Mouse (Mus musculus): ENCODE results near the gene Dcxr. TPM values are rescaled to one million over a fixed set of nuclear protein-coding genes. Genes with fewer than 3 reads are reported as not detected.

The Dcxr gene
- polyA plus RNA-seq, 1 experiment from 2014 or later: 7.3 TPM

DNA sequence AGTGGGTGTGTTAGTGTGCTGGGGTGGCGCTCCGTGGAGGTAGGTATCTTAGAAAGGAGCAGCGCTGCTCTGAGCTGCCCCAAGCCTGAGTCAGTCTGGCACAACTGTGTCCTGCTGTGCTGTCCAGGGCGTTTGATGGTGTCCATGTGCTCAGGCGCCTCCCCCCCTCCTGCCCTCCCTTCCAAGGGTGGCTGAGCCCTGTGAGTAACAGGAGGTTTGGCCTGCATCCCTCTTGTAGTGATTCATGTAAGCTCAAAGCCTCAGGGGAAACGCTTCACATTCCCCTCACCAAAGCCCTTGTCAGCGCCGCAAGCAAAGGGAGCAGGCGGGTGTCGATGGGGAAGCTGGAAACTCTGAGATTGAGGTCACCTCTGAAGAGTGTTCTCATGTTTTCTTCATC lies 29.3 kb downstream of the Dcxr start:
- Histone ChIP-seq H3K4me3 (replicated peaks) (no peak overlapping the region), H3K36me3 (peaks cover 75% of the 10 kb centered on the region), H3K9me3 (no peaks in the 10 kb centered on the region), H3K27me3 (no peaks in the 10 kb centered on the region), H3K4me2 (replicated peaks) (no peak overlapping the region), H3K4me1 (replicated peaks) (peaks cover 20% of the 10 kb centered on the region), H3K9ac (replicated peaks) (no peak overlapping the region), H3K27ac (no peak overlapping the region)
- no peak for ATAC-seq
- 68% methylated on average over 10 of the region's 10 CpGs for WGBS

DNA sequence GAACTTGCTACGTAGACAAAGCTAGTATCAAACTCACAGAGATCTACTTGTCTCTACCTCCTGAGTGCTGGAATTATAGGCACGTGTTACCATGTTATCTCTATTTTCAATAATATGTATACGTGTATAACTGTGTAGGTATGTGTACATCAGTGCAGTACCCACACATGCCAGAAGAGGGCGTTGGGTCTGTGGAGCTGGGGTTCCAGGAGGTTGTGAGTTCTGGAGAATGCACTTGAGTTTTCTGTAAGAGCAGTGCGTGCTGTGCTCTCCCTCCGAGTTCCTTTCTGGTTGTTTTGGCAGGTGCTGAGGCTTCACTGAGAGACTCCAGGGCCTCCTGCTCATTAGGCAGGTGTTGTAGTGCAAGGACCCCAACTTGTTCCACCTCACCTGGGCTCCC lies 30.5 kb downstream of the Dcxr start:
- ATAC-seq: no peak
- Histone ChIP-seq H3K9me3 (no peaks in the 10 kb centered on the region), H3K27ac (no peak overlapping the region), H3K4me1 (replicated peaks) (peaks cover 20% of the 10 kb centered on the region), H3K9ac (replicated peaks) (no peak overlapping the region), H3K27me3 (no peaks in the 10 kb centered on the region), H3K4me3 (replicated peaks) (no peak overlapping the region), H3K36me3 (peaks cover 75% of the 10 kb centered on the region), H3K4me2 (replicated peaks) (no peak overlapping the region)
- WGBS: 92% methylated on average over 6 of the region's 6 CpGs

DNA sequence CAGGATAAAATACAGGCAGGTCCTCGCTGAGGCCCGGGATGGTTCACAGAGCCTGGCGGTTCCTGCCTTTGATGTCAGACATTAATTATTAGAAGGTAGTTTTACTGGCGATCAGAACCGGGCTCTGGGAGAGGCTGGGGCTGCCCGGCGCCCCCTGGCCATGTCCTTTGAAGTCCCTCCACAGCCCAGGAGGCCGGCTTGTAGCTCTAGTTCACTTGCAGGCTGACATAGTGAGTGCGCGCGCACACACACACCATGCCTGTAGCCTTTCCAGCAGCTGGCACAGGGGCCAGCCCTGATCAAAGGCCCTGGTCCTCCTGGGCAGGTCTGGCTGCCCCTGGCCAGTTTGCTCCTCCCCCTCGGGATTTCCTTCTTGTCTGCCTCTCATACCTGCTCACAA lies 31.4 kb downstream of the Dcxr start:
- Histone ChIP-seq H3K4me1 (replicated peaks) (peaks cover 20% of the 10 kb centered on the region), H3K27me3 (no peaks in the 10 kb centered on the region), H3K9me3 (no peaks in the 10 kb centered on the region), H3K9ac (replicated peaks) (peak overlapping the region; percentile 39; the same call in 1 of the 2 replicates), H3K4me3 (replicated peaks) (no peak overlapping the region), H3K27ac (peak overlapping the region; percentile 80), H3K4me2 (replicated peaks) (0 out of 2 replicates have a peak overlapping the region, but pooled peaks have one; percentile 2), H3K36me3 (peaks cover 70% of the 10 kb centered on the region)
- ATAC-seq: peak; percentile 72
- 35% methylated on average over 12 of the region's 12 CpGs for WGBS

DNA sequence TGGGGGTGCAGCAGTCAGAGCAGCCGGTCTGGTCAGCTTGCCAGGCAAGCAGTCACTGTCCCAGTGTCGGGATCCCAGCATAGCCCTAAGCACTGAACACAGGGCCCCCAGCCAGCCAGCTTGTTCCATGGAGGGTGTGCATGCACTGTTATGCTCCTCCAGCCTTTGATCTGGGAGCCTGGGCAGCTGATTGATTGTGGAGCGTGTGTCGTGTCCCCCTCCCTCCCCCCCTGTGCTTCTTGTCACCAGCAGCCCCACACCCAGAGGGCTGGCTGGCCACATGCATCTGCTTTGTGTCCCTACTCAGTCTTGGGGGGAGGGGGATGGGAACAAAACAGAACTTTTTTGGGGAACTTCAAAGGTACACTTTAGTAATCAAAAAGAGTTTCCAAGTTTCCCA lies 31.9 kb downstream of the Dcxr start:
- WGBS: 28% methylated on average over 4 of the region's 4 CpGs
- peak; percentile 77 for ATAC-seq
- no peak overlapping the region for H3K4me2 ChIP-seq (replicated peaks)
- H3K27ac ChIP-seq: peak overlapping the region; percentile 80
- no peaks in the 10 kb centered on the region for H3K9me3 ChIP-seq
- H3K9ac ChIP-seq (replicated peaks): no peak overlapping the region
- H3K4me3 ChIP-seq (replicated peaks): no peak overlapping the region
- no peaks in the 10 kb centered on the region for H3K27me3 ChIP-seq
- H3K36me3 ChIP-seq: peaks cover 70% of the 10 kb centered on the region
- peaks cover 20% of the 10 kb centered on the region for H3K4me1 ChIP-seq (replicated peaks)

- Histone ChIP-seq H3K9ac (replicated peaks) (no peak overlapping the region), H3K9me3 (no peaks in the 10 kb centered on the region), H3K4me3 (replicated peaks) (no peak overlapping the region), H3K27ac (no peak overlapping the region), H3K4me1 (replicated peaks) (peaks cover 20% of the 10 kb centered on the region), H3K27me3 (no peaks in the 10 kb centered on the region), H3K4me2 (replicated peaks) (no peak overlapping the region), H3K36me3 (peaks cover 70% of the 10 kb centered on the region)
- no peak for ATAC-seq
- 56% methylated on average over 3 of the region's 3 CpGs for WGBS
Measured at GRCm38 (mm10) chr11:120693461-120693860, 33.6 kb downstream of the Dcxr start.

DNA sequence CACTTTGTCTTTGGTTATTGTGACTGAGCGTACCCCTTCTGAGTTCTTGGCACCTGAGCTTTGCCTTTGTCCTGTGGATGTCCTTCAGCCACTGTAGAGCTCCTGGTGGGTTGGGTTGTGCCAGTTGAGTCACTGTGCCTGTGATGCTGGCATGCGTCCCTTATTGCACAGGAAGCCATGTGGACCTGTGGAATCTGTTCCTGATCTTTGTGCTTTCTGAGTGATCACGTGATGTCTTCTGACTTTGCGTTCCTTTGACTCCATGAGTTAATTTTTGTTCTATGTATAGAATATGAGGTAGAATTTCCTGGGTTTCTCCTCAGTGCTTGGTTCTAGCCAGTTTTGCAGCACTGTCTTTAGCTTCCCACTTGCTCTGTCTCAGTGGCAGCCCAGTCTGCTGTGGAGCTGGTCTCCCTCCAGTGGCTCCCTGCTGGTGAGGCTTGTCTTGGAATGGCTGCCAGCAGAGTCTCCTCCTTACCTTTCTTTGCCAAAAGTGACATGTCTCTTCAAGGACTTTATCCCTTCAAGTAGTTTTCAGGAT lies 34.5 kb downstream of the Dcxr start:
- Histone ChIP-seq H3K4me2 (replicated peaks) (no peak overlapping the region), H3K4me1 (replicated peaks) (peaks cover 20% of the 10 kb centered on the region), H3K9ac (replicated peaks) (no peak overlapping the region), H3K9me3 (no peaks in the 10 kb centered on the region), H3K4me3 (replicated peaks) (no peak overlapping the region), H3K36me3 (peaks cover 75% of the 10 kb centered on the region), H3K27ac (no peak overlapping the region), H3K27me3 (no peaks in the 10 kb centered on the region)
- no peak for ATAC-seq
- 95% methylated on average over 4 of the region's 4 CpGs for WGBS

DNA sequence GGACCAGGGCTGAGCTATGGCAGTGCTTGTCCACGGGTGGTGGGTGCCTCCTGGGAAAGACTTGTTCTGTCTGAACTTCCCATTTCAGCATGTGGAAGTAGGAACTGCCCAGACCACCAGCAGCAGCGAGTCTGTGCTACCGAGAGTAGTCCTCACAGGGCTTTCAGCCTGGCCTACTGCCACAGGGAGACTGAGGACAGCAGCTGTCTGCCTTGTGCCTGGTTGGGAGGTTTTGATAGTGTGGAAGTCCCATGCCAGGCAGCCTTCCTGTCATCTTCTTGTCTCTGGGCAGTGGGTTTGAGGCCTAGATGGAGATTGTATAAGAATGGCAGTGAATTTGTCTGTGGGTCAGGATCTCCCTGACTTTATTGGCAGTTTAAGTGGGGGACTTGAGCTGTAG lies 37.7 kb downstream of the Dcxr start:
- no peak overlapping the region for H3K9ac ChIP-seq (replicated peaks)
- 83% methylated on average over 3 of the region's 3 CpGs for WGBS
- no peaks in the 10 kb centered on the region for H3K9me3 ChIP-seq
- no peaks in the 10 kb centered on the region for H3K27me3 ChIP-seq
- H3K4me2 ChIP-seq (replicated peaks): no peak overlapping the region
- ATAC-seq: no peak
- H3K4me3 ChIP-seq (replicated peaks): no peak overlapping the region
- peaks cover 2% of the 10 kb centered on the region for H3K4me1 ChIP-seq (replicated peaks)
- H3K36me3 ChIP-seq: peaks cover 79% of the 10 kb centered on the region
- H3K27ac ChIP-seq: no peak overlapping the region

DNA sequence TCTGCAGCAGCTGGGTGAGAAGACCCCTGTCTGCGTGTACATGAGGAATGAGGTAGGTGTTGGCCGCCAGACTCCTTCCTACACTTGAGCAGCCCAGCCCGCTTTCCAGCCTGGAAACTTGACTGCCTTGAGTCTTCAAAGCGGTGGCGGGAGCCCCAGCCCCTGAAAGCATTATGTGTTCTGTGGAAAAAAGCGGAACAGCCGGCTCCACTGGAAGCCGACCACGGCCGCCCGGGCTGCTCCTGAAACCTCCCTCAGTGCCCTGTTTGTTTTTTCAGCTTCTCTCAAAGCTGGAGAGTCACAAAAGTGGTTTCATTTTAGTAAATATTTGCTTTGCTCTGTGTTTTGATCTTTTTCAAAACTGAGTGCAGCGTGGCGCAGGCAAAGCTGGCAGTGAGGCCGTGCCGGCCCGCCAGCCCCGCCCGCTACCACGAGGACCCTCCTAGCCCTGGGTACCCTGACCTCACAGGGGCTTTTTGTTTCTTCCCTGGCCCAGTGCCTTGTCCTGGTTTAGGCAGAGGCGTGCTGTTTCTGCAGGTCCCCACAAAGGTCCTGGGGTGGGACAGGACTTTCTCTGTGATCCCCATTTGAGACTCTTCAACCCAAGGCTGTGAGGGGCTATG lies 40.3 kb downstream of the Dcxr start:
- WGBS: 84% methylated on average over 20 of the region's 20 CpGs
- no peaks in the 10 kb centered on the region for H3K27me3 ChIP-seq
- ATAC-seq: no peak
- H3K4me2 ChIP-seq (replicated peaks): no peak overlapping the region
- H3K36me3 ChIP-seq: peaks cover 68% of the 10 kb centered on the region
- H3K4me1 ChIP-seq (replicated peaks): no peaks in the 10 kb centered on the region
- H3K4me3 ChIP-seq (replicated peaks): no peak overlapping the region
- no peak overlapping the region; the same call in 1 of the 2 replicates for H3K9ac ChIP-seq (replicated peaks)
- H3K27ac ChIP-seq: no peak overlapping the region
- H3K9me3 ChIP-seq: no peaks in the 10 kb centered on the region

- Histone ChIP-seq H3K9ac (replicated peaks) (no peak overlapping the region), H3K27me3 (no peaks in the 10 kb centered on the region), H3K27ac (no peak overlapping the region), H3K4me3 (replicated peaks) (no peak overlapping the region), H3K4me1 (replicated peaks) (no peaks in the 10 kb centered on the region), H3K36me3 (peaks cover 74% of the 10 kb centered on the region), H3K9me3 (no peaks in the 10 kb centered on the region), H3K4me2 (replicated peaks) (no peak overlapping the region)
- WGBS: 93% methylated on average over 2 of the region's 2 CpGs
- ATAC-seq: no peak
Measured at GRCm38 (mm10) chr11:120684660-120685059, 42.4 kb downstream of the Dcxr start.

GRCm38 (mm10) chr11:120684086-120684485 lies 43.0 kb downstream of the Dcxr start:
- Histone ChIP-seq H3K9me3 (no peaks in the 10 kb centered on the region), H3K4me2 (replicated peaks) (no peak overlapping the region), H3K27me3 (no peaks in the 10 kb centered on the region), H3K4me1 (replicated peaks) (no peaks in the 10 kb centered on the region), H3K4me3 (replicated peaks) (no peak overlapping the region), H3K27ac (no peak overlapping the region), H3K9ac (replicated peaks) (no peak overlapping the region), H3K36me3 (peaks cover 74% of the 10 kb centered on the region)
- no peak for ATAC-seq
- 87% methylated on average over 2 of the region's 2 CpGs for WGBS

- Histone ChIP-seq H3K9me3 (no peaks in the 10 kb centered on the region), H3K36me3 (peaks cover 74% of the 10 kb centered on the region), H3K4me3 (replicated peaks) (no peak overlapping the region), H3K4me2 (replicated peaks) (no peak overlapping the region), H3K9ac (replicated peaks) (no peak overlapping the region), H3K27me3 (no peaks in the 10 kb centered on the region), H3K27ac (no peak overlapping the region), H3K4me1 (replicated peaks) (no peaks in the 10 kb centered on the region)
- ATAC-seq: no peak
- 93% methylated on average over 3 of the region's 3 CpGs for WGBS
Measured at GRCm38 (mm10) chr11:120683536-120683935, 43.5 kb downstream of the Dcxr start.

DNA sequence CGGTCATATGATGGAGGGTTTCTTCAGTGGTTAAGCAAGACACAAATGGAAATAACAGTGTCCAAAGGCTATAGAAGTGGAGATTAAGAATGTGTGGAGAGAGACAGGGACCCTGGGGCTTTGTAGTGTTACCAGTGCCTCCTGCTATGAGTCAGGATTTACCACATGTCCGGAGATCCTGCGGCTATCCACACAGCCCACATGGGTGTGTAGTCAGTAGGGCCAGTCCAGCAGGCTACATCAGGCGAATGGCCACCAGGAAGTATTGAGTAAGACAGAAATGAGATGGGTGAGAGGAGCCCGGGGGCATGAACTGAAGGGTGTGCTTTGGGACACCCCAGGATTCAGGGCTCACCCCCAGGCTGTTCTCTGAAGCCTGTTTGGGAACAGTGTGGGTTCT lies 44.4 kb downstream of the Dcxr start:
- 96% methylated on average over 5 of the region's 5 CpGs for WGBS
- ATAC-seq: no peak

DNA sequence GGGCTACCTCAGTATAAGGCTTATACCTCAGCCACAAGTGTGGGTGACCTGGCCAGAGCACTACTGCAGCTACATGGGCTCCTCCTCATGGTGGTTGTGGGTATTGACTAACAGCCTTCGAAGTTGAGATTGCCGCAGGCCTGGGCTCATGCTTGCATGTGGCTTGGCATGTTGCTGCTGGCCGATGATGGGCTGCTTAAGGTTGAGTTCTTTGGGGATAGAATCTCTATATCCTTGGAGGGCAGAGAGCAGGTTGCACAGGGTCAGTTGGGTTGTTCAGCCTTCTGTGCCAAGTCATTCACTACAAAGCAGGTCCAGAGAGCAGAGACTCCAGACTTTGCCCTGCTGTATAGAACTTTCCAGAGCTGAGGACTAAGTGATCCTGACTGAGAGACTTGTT lies 47.2 kb downstream of the Dcxr start:
- Histone ChIP-seq H3K9ac (replicated peaks) (no peak overlapping the region), H3K4me1 (replicated peaks) (peaks cover 5% of the 10 kb centered on the region; the same call in 1 of the 2 replicates), H3K27ac (no peak overlapping the region), H3K9me3 (no peaks in the 10 kb centered on the region), H3K4me3 (replicated peaks) (no peak overlapping the region), H3K4me2 (replicated peaks) (no peak overlapping the region), H3K36me3 (peaks cover 64% of the 10 kb centered on the region), H3K27me3 (no peaks in the 10 kb centered on the region)
- ATAC-seq: no peak
- 88% methylated on average over 3 of the region's 3 CpGs for WGBS

More for the DNA sequence above, 44.4 kb downstream of the Dcxr start:
- no peak overlapping the region for H3K4me3 ChIP-seq (replicated peaks)
- H3K27me3 ChIP-seq: no peaks in the 10 kb centered on the region
- H3K36me3 ChIP-seq: peaks cover 73% of the 10 kb centered on the region
- no peaks in the 10 kb centered on the region for H3K9me3 ChIP-seq
- H3K4me1 ChIP-seq (replicated peaks): no peaks in the 10 kb centered on the region
- H3K4me2 ChIP-seq (replicated peaks): no peak overlapping the region
- no peak overlapping the region for H3K27ac ChIP-seq
- H3K9ac ChIP-seq (replicated peaks): no peak overlapping the region
